Mouse (Mus musculus) thymus, adult 18-20 months (tissue): ENCODE data around the gene Tyms.

Experiments
- DNase-seq, 2 experiments: peaks; one replicate each; pipeline ENCODE4 v3.0.0; 2022; ENCODE audit warnings: mixed read lengths in 2 of 2

The Tyms gene

DNA sequence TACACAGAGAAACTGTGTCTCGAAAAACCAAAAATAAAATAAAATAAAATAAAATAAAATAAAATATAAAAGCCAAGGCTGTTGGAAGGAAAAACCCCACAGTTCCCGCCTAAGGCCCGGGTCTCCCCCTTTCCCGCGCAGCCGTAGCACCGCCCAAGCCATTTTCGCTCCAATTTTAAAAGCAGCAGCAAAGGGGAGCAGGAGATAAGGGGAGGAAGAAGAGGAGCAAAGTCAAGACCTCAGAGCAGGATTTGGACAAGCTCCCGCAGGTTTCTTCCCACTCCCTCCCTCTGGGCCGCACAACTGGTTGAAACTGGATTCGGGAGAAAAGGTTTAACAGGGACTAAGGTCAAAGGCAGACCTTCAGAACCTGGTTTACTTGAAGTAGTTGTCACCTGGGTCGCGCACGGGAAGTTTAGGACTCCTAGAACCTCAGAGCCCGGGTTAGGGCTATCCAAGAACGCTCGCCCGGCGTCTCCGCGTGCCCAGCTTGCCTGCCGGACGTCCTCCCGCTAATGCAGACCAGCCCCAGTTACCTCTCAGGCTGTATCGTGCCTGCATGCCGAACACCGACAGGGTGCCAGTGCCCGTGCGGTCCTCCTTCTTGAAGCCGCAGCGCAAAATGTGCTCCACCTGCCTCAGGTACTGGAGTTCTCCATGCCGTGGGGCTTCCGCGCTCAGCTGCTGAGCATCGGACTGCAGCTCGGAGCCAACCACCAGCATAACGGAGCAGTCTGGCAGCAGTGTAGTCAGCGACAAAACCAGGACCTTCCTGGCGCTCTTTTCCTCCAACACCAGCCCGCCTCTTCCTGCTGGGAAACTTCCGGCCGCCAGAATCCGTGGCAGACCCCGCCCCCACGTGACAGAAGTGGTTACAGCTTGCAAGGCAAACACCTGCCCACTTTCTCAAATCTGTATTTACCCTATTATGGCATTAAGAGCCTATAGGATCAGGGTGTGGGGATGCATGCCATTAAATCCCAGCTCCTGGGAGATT lies at the start of gene Tyms:
Gene Tyms (minus strand): TSS at position 793 of the 997 bp plus-strand sequence.
- DNase-seq = peak; percentile 63 to 74

GRCm38 (mm10) chr5:30122481-30122880 lies 49.1 kb upstream of the Tyms start:
- DNase-seq = no peak

- DNase-seq = no peak
Measured at GRCm38 (mm10) chr5:30120106-30120505, 46.7 kb upstream of the Tyms start.

DNA sequence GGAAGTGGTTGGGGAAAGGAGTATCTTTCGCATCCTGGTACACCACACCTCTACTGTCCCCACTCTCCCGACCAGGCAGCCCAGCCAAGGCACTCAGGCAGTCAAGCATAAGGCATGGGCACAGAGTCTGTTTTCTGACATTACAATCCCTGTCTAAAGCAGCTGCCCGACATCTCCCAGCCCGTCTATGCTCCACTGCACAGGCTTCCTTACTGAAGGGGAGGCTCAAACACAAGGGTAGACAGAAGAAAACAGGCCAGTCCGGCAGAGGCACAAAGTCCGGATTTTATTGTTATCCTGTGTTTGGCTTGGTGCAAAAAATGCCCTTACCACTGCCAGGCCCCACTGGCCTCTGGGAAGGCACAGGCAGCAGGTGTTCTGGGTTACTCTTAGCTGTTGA lies 45.7 kb upstream of the Tyms start:
- no peak for DNase-seq

DNA sequence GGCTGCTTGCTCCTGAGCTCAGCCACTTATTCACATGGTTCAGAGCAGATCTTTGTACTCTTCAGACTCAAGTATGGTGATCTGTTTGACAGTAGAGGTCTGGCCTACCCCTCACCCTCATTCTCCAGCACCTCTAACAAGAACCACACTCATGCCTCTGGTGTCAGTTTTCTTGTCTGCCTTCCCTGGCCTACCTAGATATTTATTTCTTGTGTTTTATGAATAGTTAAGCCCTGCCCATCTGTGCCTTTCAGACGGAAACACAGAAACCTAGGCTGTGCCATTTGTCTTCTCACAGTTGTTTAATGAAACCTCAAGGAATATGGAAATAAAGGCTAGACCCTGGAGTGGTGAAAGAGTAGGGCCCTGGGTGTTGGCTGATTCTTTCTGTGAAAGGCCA lies 44.6 kb upstream of the Tyms start:
- no peak for DNase-seq

- DNase-seq = no peak
Measured at GRCm38 (mm10) chr5:30115718-30116117, 42.3 kb upstream of the Tyms start.

DNA sequence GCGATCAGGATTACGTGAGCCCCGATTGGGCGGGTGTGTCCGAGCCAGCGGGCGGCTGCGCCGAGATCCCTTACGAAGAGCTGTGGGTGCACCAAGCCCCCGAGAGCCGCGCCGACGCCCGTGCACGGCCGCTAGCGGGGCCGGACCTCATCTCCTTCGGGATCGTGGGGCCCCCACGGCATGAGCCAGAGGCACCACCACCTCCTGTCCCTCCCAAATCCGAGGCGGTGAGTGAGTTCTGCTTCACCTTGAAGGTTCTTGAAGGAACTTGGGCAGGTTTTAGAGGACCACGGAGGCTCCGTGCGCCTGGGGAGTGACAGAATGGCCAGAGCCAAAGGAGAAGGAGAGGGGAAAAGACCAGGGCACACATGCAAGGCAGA lies 41.3 kb upstream of the Tyms start:
- DNase-seq = no peak

- DNase-seq = peak; percentile 57 to 68
Measured at GRCm38 (mm10) chr5:30113881-30114760, 40.7 kb upstream of the Tyms start.

GRCm38 (mm10) chr5:30112533-30113068 lies 39.2 kb upstream of the Tyms start:
- no peak for DNase-seq

DNA sequence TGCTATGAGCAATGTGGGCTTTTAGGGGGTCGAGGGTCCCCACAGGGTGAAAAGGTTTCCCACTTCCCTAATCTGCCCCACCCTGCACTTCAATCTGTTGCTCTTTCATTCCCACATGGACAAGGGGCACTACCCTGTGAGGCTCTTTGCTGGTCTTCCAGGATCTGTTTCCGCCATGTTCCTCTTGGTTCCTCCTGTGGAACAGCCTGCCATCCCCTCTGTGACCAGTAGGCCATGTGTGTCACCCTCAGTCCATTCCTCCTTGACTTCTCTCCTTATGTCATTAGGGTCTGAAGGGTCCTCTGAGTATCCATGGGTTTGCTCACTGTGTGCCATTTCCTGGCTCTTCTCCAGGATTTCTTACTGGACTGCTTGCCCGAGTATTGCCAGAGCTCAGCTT lies 38.4 kb upstream of the Tyms start:
- no peak for DNase-seq

DNA sequence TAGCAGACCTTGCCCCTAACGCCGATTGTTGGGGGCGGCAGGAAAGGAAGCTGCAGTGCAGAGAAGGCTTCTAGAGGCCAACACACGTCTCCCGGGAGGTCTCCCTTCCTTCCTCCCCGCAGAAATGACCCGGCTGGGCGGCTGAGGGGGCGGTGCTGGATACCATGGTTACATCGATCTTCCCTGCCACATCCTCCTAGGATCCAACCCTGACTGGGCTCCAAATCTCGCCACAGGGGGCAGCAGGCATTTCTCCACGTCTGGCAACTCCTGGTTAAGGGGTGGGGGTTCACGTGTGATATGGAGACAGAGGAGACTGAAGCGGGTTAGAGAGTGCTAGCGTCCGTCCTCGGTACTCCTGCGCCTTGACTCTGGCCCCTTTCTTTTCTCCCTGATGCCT lies 37.7 kb upstream of the Tyms start:
- no peak for DNase-seq

- DNase-seq = no peak
Measured at GRCm38 (mm10) chr5:30110371-30111060, 37.1 kb upstream of the Tyms start.

- no peak for DNase-seq
Measured at GRCm38 (mm10) chr5:30109899-30110298, 36.5 kb upstream of the Tyms start.

- no peak for DNase-seq
Measured at GRCm38 (mm10) chr5:30108233-30108632, 34.8 kb upstream of the Tyms start.

DNA sequence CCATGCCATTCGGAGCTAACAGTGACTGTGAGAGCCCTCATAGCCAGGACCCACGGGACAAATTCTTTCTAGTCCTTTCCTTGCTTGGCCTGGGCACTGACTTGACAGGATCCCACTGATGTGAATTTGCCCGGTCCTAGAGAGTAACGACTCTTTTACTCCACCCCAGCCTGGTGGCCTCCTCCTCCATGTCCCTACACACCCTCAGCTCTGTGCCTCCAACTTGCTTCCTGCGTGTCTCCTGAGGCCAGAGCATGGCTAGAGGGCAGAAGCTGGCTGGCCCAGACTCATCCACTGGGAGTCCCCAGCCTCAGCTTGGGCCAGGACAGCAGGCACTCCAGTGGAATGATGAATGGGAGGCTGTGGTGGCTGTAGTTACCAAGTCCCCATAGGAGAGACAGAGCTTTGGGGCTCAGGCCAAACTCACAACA lies 34.2 kb upstream of the Tyms start:
- no peak for DNase-seq

GRCm38 (mm10) chr5:30107186-30107585 lies 33.8 kb upstream of the Tyms start:
- DNase-seq = no peak

DNA sequence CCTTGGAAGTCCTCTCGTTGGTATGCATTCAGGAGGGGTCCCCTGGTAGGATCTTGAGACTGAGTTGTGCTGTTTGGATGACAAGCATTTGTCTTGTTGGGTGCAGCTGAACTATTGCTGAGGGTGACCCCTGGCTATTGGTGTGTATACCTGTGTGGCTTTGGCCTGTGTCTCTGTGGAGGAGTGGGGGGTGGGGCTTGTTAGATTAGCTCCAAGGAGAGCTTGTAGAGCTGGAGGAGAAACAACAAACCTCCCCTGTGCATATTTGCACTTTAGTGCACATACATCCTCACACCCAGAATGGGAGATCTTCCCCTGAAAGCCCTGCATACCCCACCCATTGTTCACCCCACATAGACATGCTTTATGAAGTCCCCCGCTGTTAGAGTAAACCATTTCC lies 33.3 kb upstream of the Tyms start:
- DNase-seq = no peak

- no peak for DNase-seq
Measured at GRCm38 (mm10) chr5:30105668-30106300, 32.4 kb upstream of the Tyms start, which contains the start of gene 3110082J24Rik. Gene 3110082J24Rik, minus strand, starts transcription at chr5:30106086.

GRCm38 (mm10) chr5:30104841-30105667 lies 31.6 kb upstream of the Tyms start, which contains the start of gene Garem2:
Gene Garem2, plus strand, starts transcription at chr5:30105161.
- no peak for DNase-seq

- DNase-seq = no peak
Measured at GRCm38 (mm10) chr5:30104339-30104738, 30.9 kb upstream of the Tyms start.

- DNase-seq = no peak
Measured at GRCm38 (mm10) chr5:30103340-30103739, 29.9 kb upstream of the Tyms start.
